Mouse (Mus musculus) hindbrain, embryonic 15.5 days (tissue): ENCODE measurements around the gene Tec. TPM values are rescaled to one million over a fixed set of nuclear protein-coding genes. Genes with fewer than 3 reads are reported as not detected.
A peak's percentile ranks its signal among the peaks of the same experiment; 100 is the strongest.

Source experiments
- ATAC-seq: fragments of 200-750 bp; cut with Nextera tagmentation; 2 replicates; pipeline ENCODE4 v1.8.0; 2017; ENCODE audit warnings: low read depth, moderate number of reproducible peaks, moderate TSS enrichment; ENCODE audit not compliant: low FRiP score
- H3K27ac ChIP-seq: fragments of 300-500 bp; sonication (generic); replicated peaks from 2 replicates; pipeline ENCODE4 v1.5.1; 2015; ENCODE audit warnings: mild to moderate bottlenecking, inconsistent platforms
- H3K27me3 ChIP-seq: fragments of 300-500 bp; sonication (generic); 2 replicates; pipeline ENCODE4 v1.6.1; 2015; ENCODE audit warnings: control low read depth, inconsistent platforms
- H3K36me3 ChIP-seq: fragments of 300-500 bp; sonication (generic); 2 replicates; pipeline ENCODE4 v1.6.1; 2015; ENCODE audit warnings: control low read depth, inconsistent platforms
- H3K4me1 ChIP-seq: fragments of 300-500 bp; sonication (generic); replicated peaks from 2 replicates; pipeline ENCODE4 v1.6.1; 2015; ENCODE audit warnings: control low read depth, inconsistent platforms
- H3K4me2 ChIP-seq: fragments of 300-500 bp; sonication (generic); 2 replicates; pipeline ENCODE4 v1.6.1; 2015; ENCODE audit warnings: moderate library complexity, mild to moderate bottlenecking, inconsistent platforms
- H3K4me3 ChIP-seq: fragments of 300-500 bp; sonication (generic); 2 replicates; pipeline ENCODE4 v1.5.1; 2015; ENCODE audit warnings: mild to moderate bottlenecking, inconsistent platforms
- H3K9ac ChIP-seq: fragments of 300-500 bp; sonication (generic); 2 replicates; pipeline ENCODE4 v1.6.1; 2015; ENCODE audit warnings: inconsistent platforms
- H3K9me3 ChIP-seq: fragments of 300-500 bp; sonication (generic); 2 replicates; pipeline ENCODE4 v1.6.1; 2016; ENCODE audit warnings: control low read depth, inconsistent platforms
- WGBS: fragments of 180-500 bp; shearing (Covaris S2); methylation state at CpG from one replicate; pipeline ENCODE4 v1.1.7; 2015; 5-methylcytosine and 5-hydroxymethylcytosine counted together
- polyA plus RNA-seq: library from polyadenylated mRNA; unstranded; fragments of >200 nt; fragmentation: Nextera tagmentation; extraction: Ambion mirVana; gene quantifications from 2 replicates; pipeline ENCODE4 v1.2.1, GENCODE M21; 2015

Gene Tec
- polyA plus RNA-seq, 1 experiment from 2014 or later, result 8.8 TPM

DNA sequence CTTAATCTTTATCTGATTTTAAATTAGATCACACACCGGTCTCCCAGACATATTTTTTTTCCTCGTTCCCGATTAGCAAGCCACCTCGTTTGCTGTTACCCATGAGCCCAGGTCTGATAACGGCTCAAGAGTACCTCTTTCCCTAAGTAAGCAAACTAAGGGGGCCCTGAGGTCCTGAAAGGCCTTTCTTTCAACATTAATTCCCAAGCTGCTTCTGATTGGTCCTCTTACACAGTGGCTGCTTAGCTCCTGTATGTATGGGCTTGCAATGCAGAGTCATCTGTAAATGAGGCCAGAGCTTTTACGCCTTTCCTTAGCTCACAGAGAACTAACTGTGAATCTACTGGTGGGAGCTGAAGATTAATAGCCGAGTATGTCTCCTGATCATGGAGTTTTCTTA, 131.4 kb downstream of the Tec start:
- Histone ChIP-seq H3K9ac (no peak overlapping the region), H3K4me1 (no peaks in the 10 kb centered on the region), H3K9me3 (no peaks in the 10 kb centered on the region), H3K36me3 (no peaks in the 10 kb centered on the region), H3K4me3 (no peak overlapping the region), H3K27me3 (no peaks in the 10 kb centered on the region), H3K27ac (no peak overlapping the region), H3K4me2 (no peak overlapping the region)
- ATAC-seq, result no peak
- WGBS, result 73% methylated on average over 7 of the region's 7 CpGs

DNA sequence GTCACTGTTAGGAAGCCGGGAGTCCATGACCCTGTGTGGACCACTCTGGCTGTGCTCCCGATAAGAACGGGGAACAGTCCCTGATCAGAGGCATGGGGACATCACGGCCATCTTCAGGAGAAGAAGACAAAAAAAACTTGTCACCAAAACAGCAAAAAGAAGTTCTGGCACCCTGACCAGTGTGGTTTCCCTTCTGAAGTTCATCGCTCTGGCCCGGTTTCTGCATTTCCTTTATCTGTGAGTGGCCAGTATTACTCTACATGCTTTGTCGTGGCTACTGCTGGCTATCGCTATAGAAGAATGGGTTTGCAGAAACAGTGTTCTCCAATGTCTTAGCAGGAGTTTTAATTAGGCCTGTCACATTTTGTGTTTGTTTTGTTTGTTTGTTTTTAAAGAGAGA, 131.8 kb downstream of the Tec start:
- Histone ChIP-seq H3K36me3 (no peaks in the 10 kb centered on the region), H3K4me3 (no peak overlapping the region), H3K9me3 (no peaks in the 10 kb centered on the region), H3K4me1 (no peaks in the 10 kb centered on the region), H3K4me2 (no peak overlapping the region), H3K27ac (no peak overlapping the region), H3K9ac (no peak overlapping the region), H3K27me3 (no peaks in the 10 kb centered on the region)
- 87% methylated on average over 8 of the region's 8 CpGs for WGBS
- no peak for ATAC-seq

DNA sequence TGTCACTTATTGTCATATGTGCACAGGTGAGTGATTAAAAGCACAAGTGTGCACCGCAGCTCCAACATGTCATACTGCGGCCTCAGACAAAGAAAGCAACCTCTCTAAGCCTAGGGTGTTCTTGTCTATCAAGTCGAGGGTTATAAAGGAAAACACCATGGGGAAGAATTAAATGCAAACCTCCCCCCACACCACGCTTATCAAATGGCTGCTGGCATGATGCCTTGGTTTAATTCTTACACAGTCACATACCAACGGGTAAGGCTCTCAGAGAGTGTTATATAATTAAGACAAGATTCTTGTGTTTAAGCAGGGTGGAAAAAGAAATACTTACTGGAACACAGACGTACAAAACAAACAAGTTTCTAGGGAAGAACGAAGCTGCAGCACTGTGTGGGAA, 132.5 kb downstream of the Tec start:
- no peak overlapping the region for H3K27ac ChIP-seq
- ATAC-seq, result no peak

DNA sequence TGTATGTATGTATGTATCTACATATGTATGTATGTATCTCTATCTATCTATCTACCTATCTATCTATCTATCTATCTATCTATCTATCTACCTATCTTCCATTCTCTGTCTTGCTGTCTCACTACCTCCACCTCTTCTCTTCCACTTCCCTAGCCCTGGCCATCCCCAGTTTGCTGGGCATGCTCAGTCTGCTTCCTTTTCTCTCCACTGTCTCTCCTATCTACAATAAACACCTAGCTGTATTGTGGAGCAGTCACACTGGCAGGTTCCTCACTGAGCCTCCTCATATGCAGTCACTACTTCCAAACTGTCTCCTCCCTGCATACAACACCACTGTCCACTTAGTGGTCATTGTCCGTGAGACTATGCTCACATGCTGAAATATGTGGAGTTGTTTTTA, 135.4 kb downstream of the Tec start:
- ATAC-seq, result no peak
- no peaks in the 10 kb centered on the region for H3K27me3 ChIP-seq
- no peak overlapping the region for H3K4me3 ChIP-seq
- no peaks in the 10 kb centered on the region for H3K9me3 ChIP-seq
- H3K36me3 ChIP-seq, result no peaks in the 10 kb centered on the region
- no peaks in the 10 kb centered on the region for H3K4me1 ChIP-seq
- H3K9ac ChIP-seq, result no peak overlapping the region
- H3K27ac ChIP-seq, result no peak overlapping the region
- WGBS, result 91% methylated on average over 1 of the region's 1 CpGs
- no peak overlapping the region for H3K4me2 ChIP-seq

More for the DNA sequence above, 132.5 kb downstream of the Tec start:
- no peak overlapping the region for H3K4me2 ChIP-seq
- 55% methylated on average over 7 of the region's 7 CpGs for WGBS
- H3K9ac ChIP-seq, result no peak overlapping the region
- no peaks in the 10 kb centered on the region for H3K27me3 ChIP-seq
- H3K9me3 ChIP-seq, result no peaks in the 10 kb centered on the region
- H3K4me3 ChIP-seq, result no peak overlapping the region
- no peaks in the 10 kb centered on the region for H3K36me3 ChIP-seq
- no peaks in the 10 kb centered on the region for H3K4me1 ChIP-seq

DNA sequence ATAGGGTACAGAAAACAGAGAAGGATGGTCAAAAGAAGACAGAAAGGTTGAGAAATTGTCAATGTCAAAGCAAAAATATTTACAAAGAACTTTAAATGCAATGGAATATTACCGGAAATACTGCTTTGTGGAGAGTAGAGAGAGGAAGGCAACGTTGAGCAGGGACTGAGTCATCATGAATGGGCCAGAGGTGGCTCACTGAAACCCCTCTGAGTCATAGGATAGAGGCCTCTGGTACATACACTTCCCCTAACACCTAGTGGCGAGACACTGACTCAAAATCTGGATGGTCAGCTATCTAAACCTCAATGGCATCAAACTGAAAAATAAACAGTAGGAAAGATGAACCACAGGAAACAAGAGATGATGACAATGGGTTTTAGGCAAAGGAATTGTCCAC, 142.9 kb downstream of the Tec start:
- no peak overlapping the region for H3K9ac ChIP-seq
- H3K36me3 ChIP-seq, result no peaks in the 10 kb centered on the region
- WGBS, result 86% methylated on average over 3 of the region's 3 CpGs
- H3K4me1 ChIP-seq, result no peaks in the 10 kb centered on the region
- ATAC-seq, result no peak
- no peak overlapping the region for H3K27ac ChIP-seq
- no peak overlapping the region for H3K4me3 ChIP-seq
- H3K27me3 ChIP-seq, result no peaks in the 10 kb centered on the region
- no peak overlapping the region for H3K4me2 ChIP-seq
- no peaks in the 10 kb centered on the region for H3K9me3 ChIP-seq

DNA sequence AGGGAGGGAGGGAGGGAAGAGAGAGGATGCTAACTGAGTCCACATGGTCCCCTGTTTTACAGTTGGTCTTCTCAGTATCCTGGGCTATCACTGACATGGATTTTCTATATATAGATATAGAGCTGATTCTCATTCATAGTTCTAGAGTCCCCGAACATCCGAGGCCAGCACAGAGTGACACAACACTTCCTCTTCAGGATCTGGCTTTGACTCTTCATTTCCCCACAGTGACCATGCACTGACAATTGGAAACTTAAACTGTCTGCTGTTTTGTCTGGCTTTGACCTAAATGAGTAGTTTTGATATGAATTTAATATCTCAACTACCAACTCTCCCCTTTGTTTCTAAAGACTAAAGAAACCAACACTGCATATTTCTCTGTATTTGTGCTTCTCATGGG, 144.9 kb downstream of the Tec start:
- Histone ChIP-seq H3K9me3 (no peaks in the 10 kb centered on the region), H3K4me1 (no peaks in the 10 kb centered on the region), H3K36me3 (no peaks in the 10 kb centered on the region), H3K4me3 (no peak overlapping the region), H3K4me2 (no peak overlapping the region), H3K27ac (no peak overlapping the region), H3K9ac (no peak overlapping the region), H3K27me3 (no peaks in the 10 kb centered on the region)
- WGBS, result 85% methylated on average over 2 of the region's 2 CpGs
- ATAC-seq, result no peak

DNA sequence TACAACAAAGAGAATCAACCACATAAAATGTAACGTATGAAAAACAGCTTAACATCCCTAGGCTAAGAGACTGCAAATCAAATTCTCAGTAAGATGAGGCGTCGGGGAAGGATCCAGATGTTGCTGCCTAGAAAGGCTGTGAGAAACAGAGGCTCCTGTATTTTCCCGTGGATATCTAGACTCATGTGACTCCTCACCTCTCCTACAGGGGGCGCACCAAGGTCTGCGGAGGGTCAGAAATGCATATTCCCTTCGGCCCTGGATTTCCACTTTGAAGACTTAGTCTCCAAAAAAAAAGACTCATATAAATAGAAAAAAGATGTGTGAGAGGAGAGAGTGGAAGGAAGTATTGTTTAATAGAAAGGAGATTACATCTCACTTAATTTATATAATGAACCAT, 147.7 kb downstream of the Tec start:
- no peak overlapping the region for H3K4me3 ChIP-seq
- 65% methylated on average over 7 of the region's 7 CpGs for WGBS

DNA sequence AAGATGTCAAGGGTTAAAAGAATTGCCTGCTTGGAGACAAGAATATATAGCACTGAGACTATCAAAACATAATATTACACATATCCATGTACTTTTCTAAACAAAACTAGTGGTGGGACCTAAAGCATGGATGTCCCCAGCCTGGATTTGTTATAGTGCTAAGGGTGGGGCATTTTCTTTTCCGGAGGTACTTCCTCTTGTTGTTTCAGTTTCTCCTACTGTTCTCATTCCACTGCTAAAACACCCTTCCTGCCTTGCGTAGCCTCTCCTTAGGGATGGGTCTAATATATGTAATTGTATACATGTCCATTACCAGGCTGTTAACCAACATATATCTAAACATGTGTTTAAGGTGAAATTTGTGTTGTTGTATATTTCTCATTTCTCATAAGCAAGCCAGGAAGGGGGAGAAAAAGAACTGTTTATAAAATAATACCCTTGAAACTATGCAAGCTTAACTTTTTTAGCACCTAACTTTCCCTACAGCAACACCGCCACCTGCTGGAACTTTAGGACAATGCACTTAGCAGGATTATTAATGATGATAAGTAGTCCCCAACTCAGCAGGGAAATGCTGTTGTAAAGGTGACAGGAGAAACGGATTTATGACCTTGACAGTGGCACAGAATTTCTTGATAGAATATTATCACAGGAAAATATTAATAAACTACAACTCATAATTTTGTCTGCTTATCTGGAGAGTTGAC, 157.6 kb downstream of the Tec start:
- ATAC-seq, result no peak

More for the DNA sequence above, 147.7 kb downstream of the Tec start:
- H3K27ac ChIP-seq, result no peak overlapping the region
- no peak for ATAC-seq
- no peaks in the 10 kb centered on the region for H3K27me3 ChIP-seq
- no peak overlapping the region for H3K4me2 ChIP-seq
- H3K9me3 ChIP-seq, result no peaks in the 10 kb centered on the region
- H3K4me1 ChIP-seq, result no peaks in the 10 kb centered on the region
- H3K36me3 ChIP-seq, result no peaks in the 10 kb centered on the region
- H3K9ac ChIP-seq, result no peak overlapping the region

DNA sequence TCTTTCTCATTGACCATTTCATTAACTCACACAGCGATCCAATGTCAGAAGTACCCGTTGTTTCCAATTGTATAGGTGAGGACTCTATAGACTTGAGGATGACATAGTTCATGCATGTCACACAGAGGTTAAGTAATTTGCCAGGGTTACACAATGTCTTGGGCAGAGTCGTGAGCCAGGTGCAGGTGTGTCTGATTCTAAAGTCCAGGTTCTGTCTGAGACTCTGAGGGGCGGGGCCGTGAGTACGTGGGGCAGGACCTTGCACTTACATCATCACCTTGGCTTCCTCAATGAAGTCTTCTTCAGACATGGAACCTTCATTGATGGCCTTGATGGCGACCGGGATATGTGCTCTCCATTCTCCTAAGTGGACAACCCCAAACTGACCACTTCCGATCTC, 158.3 kb downstream of the Tec start:
- WGBS, result 96% methylated on average over 9 of the region's 9 CpGs

More for the DNA sequence above, 157.6 kb downstream of the Tec start:
- Histone ChIP-seq H3K9ac (no peak overlapping the region), H3K9me3 (no peaks in the 10 kb centered on the region), H3K27ac (no peak overlapping the region), H3K36me3 (no peaks in the 10 kb centered on the region), H3K4me3 (no peak overlapping the region), H3K4me2 (no peak overlapping the region), H3K27me3 (no peaks in the 10 kb centered on the region), H3K4me1 (no peaks in the 10 kb centered on the region)
- WGBS, result 28% methylated on average over 4 of the region's 4 CpGs

DNA sequence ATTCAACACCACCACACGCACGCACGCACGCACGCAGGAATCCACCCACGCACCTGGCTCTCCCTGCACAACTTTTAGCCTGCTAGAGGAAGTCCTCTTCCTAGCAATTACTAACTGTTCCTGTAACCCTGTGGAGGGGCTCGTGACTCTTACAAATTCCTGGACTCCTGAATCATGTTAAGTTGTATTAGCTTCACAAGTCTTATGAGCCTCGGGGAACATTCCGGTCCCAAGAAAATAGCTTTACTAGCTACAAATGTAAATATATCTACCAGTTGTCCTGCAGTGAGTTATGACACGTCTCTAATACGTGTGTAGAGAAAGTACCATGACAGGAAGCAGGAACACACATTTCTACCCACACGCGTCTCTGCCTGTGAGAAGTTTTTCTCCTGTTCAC, 158.8 kb downstream of the Tec start:
- no peak overlapping the region for H3K4me3 ChIP-seq
- WGBS, result 89% methylated on average over 13 of the region's 13 CpGs
- no peak overlapping the region for H3K27ac ChIP-seq
- no peak for ATAC-seq
- no peaks in the 10 kb centered on the region for H3K36me3 ChIP-seq
- no peaks in the 10 kb centered on the region for H3K4me1 ChIP-seq
- H3K27me3 ChIP-seq, result no peaks in the 10 kb centered on the region
- H3K4me2 ChIP-seq, result no peak overlapping the region
- H3K9me3 ChIP-seq, result no peaks in the 10 kb centered on the region
- no peak overlapping the region for H3K9ac ChIP-seq

More for the DNA sequence above, 158.3 kb downstream of the Tec start:
- Histone ChIP-seq H3K9ac (no peak overlapping the region), H3K27me3 (no peaks in the 10 kb centered on the region), H3K9me3 (no peaks in the 10 kb centered on the region), H3K4me2 (no peak overlapping the region), H3K27ac (no peak overlapping the region), H3K4me3 (no peak overlapping the region), H3K4me1 (no peaks in the 10 kb centered on the region), H3K36me3 (no peaks in the 10 kb centered on the region)
- ATAC-seq, result no peak

DNA sequence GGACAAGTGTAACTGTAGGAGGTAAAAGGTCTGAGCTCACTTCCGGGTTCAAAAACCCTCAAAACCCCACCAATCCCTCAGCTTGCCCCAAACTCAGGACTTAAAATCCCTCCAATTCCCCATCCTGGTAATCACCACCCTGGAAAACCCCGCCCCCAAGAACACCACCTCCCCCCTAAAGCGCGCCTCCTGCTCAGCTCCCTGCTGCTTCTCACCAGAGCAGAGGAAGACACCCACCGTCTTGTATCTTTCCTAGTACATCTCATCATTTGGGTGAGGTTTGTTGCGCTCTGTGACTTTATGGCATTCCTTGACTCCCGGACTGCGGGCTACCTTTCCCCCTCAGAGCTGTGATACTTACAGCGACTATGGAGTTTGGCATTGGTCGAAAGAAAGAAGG, 161.6 kb downstream of the Tec start:
- H3K9me3 ChIP-seq, result no peaks in the 10 kb centered on the region
- 73% methylated on average over 10 of the region's 10 CpGs for WGBS
- no peaks in the 10 kb centered on the region for H3K36me3 ChIP-seq
- no peaks in the 10 kb centered on the region for H3K27me3 ChIP-seq
- no peak overlapping the region for H3K27ac ChIP-seq
- H3K4me1 ChIP-seq, result no peaks in the 10 kb centered on the region
- ATAC-seq, result no peak
- H3K4me3 ChIP-seq, result no peak overlapping the region
- peak overlapping the region; percentile 5; the same call in 1 of the 2 replicates for H3K4me2 ChIP-seq
- H3K9ac ChIP-seq, result no peak overlapping the region

DNA sequence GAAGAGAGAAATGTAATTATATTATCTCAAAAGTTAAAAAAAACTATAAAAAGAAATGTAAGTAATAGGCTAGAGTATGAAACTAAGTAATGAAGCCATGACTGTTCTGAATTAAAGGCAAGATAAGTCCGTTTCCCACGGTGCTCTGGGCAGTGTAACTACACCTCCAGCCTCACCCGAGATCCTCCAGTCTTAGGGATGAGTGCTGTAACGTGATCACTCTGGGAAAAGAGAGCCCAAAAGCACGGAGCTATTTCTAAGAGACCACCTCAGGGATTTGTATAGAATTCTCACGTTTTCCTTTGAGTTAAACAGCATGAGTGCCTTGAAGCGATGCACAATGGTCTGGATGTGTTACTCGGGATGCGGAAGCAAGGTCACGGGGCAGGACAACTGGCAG, 162.2 kb downstream of the Tec start:
- H3K4me3 ChIP-seq, result no peak overlapping the region
- H3K9me3 ChIP-seq, result no peaks in the 10 kb centered on the region
- H3K36me3 ChIP-seq, result no peaks in the 10 kb centered on the region
- no peak overlapping the region for H3K27ac ChIP-seq
- no peaks in the 10 kb centered on the region for H3K27me3 ChIP-seq
- peak overlapping the region; percentile 5; the same call in 1 of the 2 replicates for H3K4me2 ChIP-seq
- H3K4me1 ChIP-seq, result no peaks in the 10 kb centered on the region
- no peak overlapping the region for H3K9ac ChIP-seq
- WGBS, result 55% methylated on average over 10 of the region's 10 CpGs
- no peak for ATAC-seq
